ENCODE assay signal across 8 mouse cellular contexts in genomic region chr3:133544551-133545303, GRCm38 (mm10). TPM values are rescaled to one million over a fixed set of nuclear protein-coding genes. Genes with fewer than 3 reads are reported as not detected.
DNase-seq lines count a peak whose midpoint lies in the region; ATAC-seq and TF ChIP-seq lines count a peak whose summit lies in the region.

TSS of gene Tet2 (minus strand) at chr3:133545139.

- peaks cover 13% of the 10 kb centered on the region for H3K4me1 ChIP-seq in erythroblast, embryonic 14.5 days (ENCODE audit: control insufficient read depth)
- peaks cover 26% of the 10 kb centered on the region for H3K4me1 ChIP-seq in heart, embryonic 13.5 days
- H3K4me1 ChIP-seq in kidney, postnatal 0 days (replicated peaks; ENCODE audit: insufficient read depth, low read length): 0 out of 2 replicates have a peak, but pooled peaks cover 5% of the 10 kb centered on the region
- H3K4me1 ChIP-seq in liver, embryonic 12.5 days: peaks cover 19% of the 10 kb centered on the region
- H3K4me1 ChIP-seq in stomach, embryonic 14.5 days (ENCODE audit: control insufficient read depth, insufficient read depth, low read length): peaks cover 2% of the 10 kb centered on the region; the same call in 1 of the 2 replicates

- ATAC-seq in heart, embryonic 13.5 days (ENCODE audit: extremely low read depth, insufficient number of reproducible peaks, low FRiP score, low TSS enrichment): peak; percentile 61
- ATAC-seq in kidney, postnatal 0 days (replicated peaks; ENCODE audit: low FRiP score, low read depth): peak; percentile 58; the same call in 1 of the 2 replicates
- peak; percentile 47; the same call in 1 of the 2 replicates for ATAC-seq in liver, embryonic 12.5 days
- ATAC-seq in stomach, embryonic 14.5 days (ENCODE audit: insufficient number of reproducible peaks, insufficient read depth, low FRiP score, low read depth): peak; percentile 81

- under 1% methylated on average over 72 of the region's 73 CpGs for WGBS in heart, embryonic 13.5 days
- WGBS in kidney, postnatal 0 days: under 1% methylated on average over 46 of the region's 73 CpGs
- 2% methylated on average over 26 of the region's 73 CpGs for WGBS in liver, embryonic 12.5 days (ENCODE audit: insufficient replicate concordance)
- under 1% methylated on average over 51 of the region's 73 CpGs for WGBS in stomach, embryonic 14.5 days

- peak within 1 kb of the TSS; percentile 75 for H3K4me2 ChIP-seq in heart, embryonic 13.5 days
- peak within 1 kb of the TSS; percentile 86 for H3K4me2 ChIP-seq in kidney, postnatal 0 days (ENCODE audit: low read length)
- H3K4me2 ChIP-seq in liver, embryonic 12.5 days: peak within 1 kb of the TSS; percentile 96
- peak within 1 kb of the TSS; percentile 67 for H3K4me2 ChIP-seq in stomach, embryonic 14.5 days (replicated peaks; ENCODE audit: low read depth, low read length)

- H3K36me3 ChIP-seq in erythroblast, embryonic 14.5 days (ENCODE audit: control insufficient read depth): no peaks in the 10 kb centered on the region
- no peaks in the 10 kb centered on the region for H3K36me3 ChIP-seq in heart, embryonic 13.5 days
- H3K36me3 ChIP-seq in kidney, postnatal 0 days (ENCODE audit: insufficient read depth, low read length): no peaks in the 10 kb centered on the region
- no peaks in the 10 kb centered on the region for H3K36me3 ChIP-seq in liver, embryonic 12.5 days
- no peaks in the 10 kb centered on the region for H3K36me3 ChIP-seq in stomach, embryonic 14.5 days (ENCODE audit: control insufficient read depth, insufficient read depth, low read length)

- peak within 1 kb of the TSS; percentile 95 for H3K9ac ChIP-seq in heart, embryonic 13.5 days
- peak within 1 kb of the TSS; percentile 89 for H3K9ac ChIP-seq in kidney, postnatal 0 days (ENCODE audit: low read depth, low read length)
- H3K9ac ChIP-seq in liver, embryonic 12.5 days: peak within 1 kb of the TSS; percentile 75
- peak within 1 kb of the TSS; percentile 82 for H3K9ac ChIP-seq in stomach, embryonic 14.5 days (replicated peaks; ENCODE audit: low read depth, low read length)

- peak within 1 kb of the TSS; percentile 95 for H3K27ac ChIP-seq in heart, embryonic 13.5 days (replicated peaks)
- peak within 1 kb of the TSS; percentile 96 for H3K27ac ChIP-seq in kidney, postnatal 0 days
- H3K27ac ChIP-seq in liver, embryonic 12.5 days: peak within 1 kb of the TSS; percentile 84
- H3K27ac ChIP-seq in stomach, embryonic 14.5 days (ENCODE audit: low read length): peak within 1 kb of the TSS; percentile 98

- H3K9me3 ChIP-seq in erythroblast, embryonic 14.5 days (ENCODE audit: control insufficient read depth, low read length): no peaks in the 10 kb centered on the region
- H3K9me3 ChIP-seq in heart, embryonic 13.5 days: no peaks in the 10 kb centered on the region
- H3K9me3 ChIP-seq in kidney, postnatal 0 days (replicated peaks; ENCODE audit: low read length): no peaks in the 10 kb centered on the region
- no peaks in the 10 kb centered on the region for H3K9me3 ChIP-seq in liver, embryonic 12.5 days (replicated peaks)
- no peaks in the 10 kb centered on the region for H3K9me3 ChIP-seq in stomach, embryonic 14.5 days (ENCODE audit: control insufficient read depth, low read depth, low read length)

- DNase-seq in 3134 (ENCODE audit: extremely low read depth, insufficient read length, low spot score): peak; percentile 9
- peak; percentile 71 for DNase-seq in adrenal gland, postnatal 25 days
- peak; percentile 74 for DNase-seq in kidney, postnatal 0 days (ENCODE audit: low spot score)
- peak; percentile 70 for DNase-seq in naive thymus-derived CD4-positive, alpha-beta T cell, adult 2 months (ENCODE audit: low read depth)

- peak within 1 kb of the TSS; percentile 75 for H3K4me3 ChIP-seq in erythroblast, embryonic 14.5 days (replicated peaks)
- peak within 1 kb of the TSS; percentile 90 for H3K4me3 ChIP-seq in heart, embryonic 13.5 days
- peak within 1 kb of the TSS; percentile 85 for H3K4me3 ChIP-seq in kidney, postnatal 0 days (replicated peaks; ENCODE audit: low read depth, low read length)
- H3K4me3 ChIP-seq in liver, embryonic 12.5 days: peak within 1 kb of the TSS; percentile 73
- H3K4me3 ChIP-seq in stomach, embryonic 14.5 days (ENCODE audit: low read depth, low read length): peak within 1 kb of the TSS; percentile 71

- no peak for TF ChIP-seq CTCF in kidney, postnatal 0 days (IDR thresholded peaks at IDR 0.05; ENCODE audit: low read depth)

- H3K27me3 ChIP-seq in erythroblast, embryonic 14.5 days (ENCODE audit: control insufficient read depth): peaks cover 15% of the 10 kb centered on the region
- H3K27me3 ChIP-seq in heart, embryonic 13.5 days (replicated peaks): no peaks in the 10 kb centered on the region
- no peaks in the 10 kb centered on the region for H3K27me3 ChIP-seq in kidney, postnatal 0 days (ENCODE audit: insufficient read depth, low read length)
- 0 out of 2 replicates have a peak, but pooled peaks cover 6% of the 10 kb centered on the region for H3K27me3 ChIP-seq in liver, embryonic 12.5 days (replicated peaks)
- H3K27me3 ChIP-seq in stomach, embryonic 14.5 days (ENCODE audit: control insufficient read depth, insufficient read depth, low read length): no peaks in the 10 kb centered on the region

RNA-seq across cellular contexts. Expression of gene Tet2, which starts in this region (rescaled TPM):
- total RNA-seq in adrenal gland, postnatal 25 days (2021): 41.9 and 53.8 TPM in 2 replicates
- polyA plus RNA-seq in erythroblast, embryonic 14.5 days (2012): 0.01 and 0.05 TPM in 2 replicates
- polyA plus RNA-seq in heart, embryonic 13.5 days (2015; fragmentation: Nextera tagmentation; extraction: Ambion mirVana): 14.6 and 15.5 TPM in 2 replicates
- 12.5 and 13.5 TPM in 2 replicates for polyA plus RNA-seq in kidney, postnatal 0 days (2015; fragmentation: Nextera tagmentation; extraction: Ambion mirVana)
- 5.1 TPM in 2 replicates for polyA plus RNA-seq in liver, embryonic 12.5 days (2016; fragmentation: Nextera tagmentation; extraction: Ambion mirVana)
- 27.6 and 28.4 TPM in 2 replicates for polyA plus RNA-seq in stomach, embryonic 14.5 days (2014; fragmentation: Nextera tagmentation; extraction: Ambion mirVana)

Comparison
In these comparisons a context has a peak if more than half of its experiments do, and no peak if none do; other contexts are left out.
1. Peak in every context shown above with its lines: DNase-seq, ATAC-seq, H3K4me3 ChIP-seq and H3K27ac ChIP-seq.
2. DNase-seq: peak in every context shown above with its lines; median percentile 74 in kidney, postnatal 0 days; 71 in adrenal gland, postnatal 25 days; 70 in naive thymus-derived CD4-positive, alpha-beta T cell, adult 2 months; 9 in 3134.